ENCODE assay signal across 26 mouse cellular contexts in genomic region chr8:80911400-80911799, GRCm38 (mm10). TPM values are rescaled to one million over a fixed set of nuclear protein-coding genes. Genes with fewer than 3 reads are reported as not detected.
DNase-seq lines count a peak whose midpoint lies in the region; ATAC-seq and TF ChIP-seq lines count a peak whose summit lies in the region.
"Had no signal": no experiment of that assay in that cellular context is flagged by ENCODE, and none has a peak within 500 bp of the region (broad histone marks: within the 10 kb centered on the region; RNA-seq: fewer than 3 reads in every experiment).

No protein-coding gene starts in this region.

- WGBS in midbrain, postnatal 0 days: 69% methylated on average over 5 of the region's 5 CpGs
- 76% methylated on average over 5 of the region's 5 CpGs for WGBS in forebrain, embryonic 15.5 days

- H3K4me3 ChIP-seq in ES-Bruce4 (ENCODE audit: low read depth, low read length): no peak overlapping the region
- no peak overlapping the region for H3K4me3 ChIP-seq in ES-E14 (ENCODE audit: insufficient read depth in 1 of 2, low read depth in 1 of 2, low read length in 2 of 2, poor library complexity in 1 of 2, severe bottlenecking in 1 of 2)
- H3K4me3 ChIP-seq in midbrain, postnatal 0 days (ENCODE audit: low read depth, low read length): no peak overlapping the region
- H3K4me3 ChIP-seq in forebrain, embryonic 15.5 days: no peak overlapping the region
- H3K4me3 ChIP-seq: embryonic facial prominence, embryonic 13.5 days; embryonic facial prominence, embryonic 15.5 days; erythroblast, embryonic 14.5 days; forebrain, embryonic 10.5 days; forebrain, embryonic 12.5 days had no signal

- peak; percentile 62 for DNase-seq in ES-E14 (ENCODE audit: low read depth, low spot score)
- peak; percentile 49 for DNase-seq in WW6 (ENCODE audit: low read depth, low spot score)
- no peak for DNase-seq in midbrain, postnatal 0 days (ENCODE audit: low spot score)
- no peak for DNase-seq in left cerebral cortex, adult 9 months (ENCODE audit: low spot score in 2 of 2)
- DNase-seq: adrenal gland, postnatal 10 days; adrenal gland, postnatal 25 days; B cell, adult 2 months; cerebellum, adult 11 months; cerebellum, adult 18-20 months; cerebellum, adult 8-10 months; cerebellum, adult 9-11 months; cerebellum, postnatal 14 days; cerebellum, postnatal 36 days; embryo, embryonic 11 days; forebrain, postnatal 0 days had no signal

- H3K27me3 ChIP-seq in ES-Bruce4 (ENCODE audit: control insufficient read depth, insufficient read depth, low read length, poor library complexity, severe bottlenecking): no peaks in the 10 kb centered on the region
- H3K27me3 ChIP-seq in midbrain, postnatal 0 days (ENCODE audit: insufficient read depth, low read length): no peaks in the 10 kb centered on the region
- H3K27me3 ChIP-seq in forebrain, embryonic 15.5 days: no peaks in the 10 kb centered on the region
- H3K27me3 ChIP-seq: CH12.LX; embryonic facial prominence, embryonic 13.5 days; embryonic facial prominence, embryonic 15.5 days; forebrain, embryonic 12.5 days had no signal

- 0 out of 2 replicates have a peak, but pooled peaks have one; percentile 42 for TF ChIP-seq EP300 in ES-Bruce4 (IDR thresholded peaks at IDR 0.05; ENCODE audit: insufficient read depth, low read depth, low read length)

- H3K9me3 ChIP-seq in ES-Bruce4 (replicated peaks; ENCODE audit: control insufficient read depth, insufficient read depth, low read length, poor library complexity, severe bottlenecking) (no peaks in the 10 kb centered on the region), ES-E14 (ENCODE audit: control insufficient read depth, insufficient read depth, low read depth, low read length) (no peaks in the 10 kb centered on the region)
- no peaks in the 10 kb centered on the region for H3K9me3 ChIP-seq in midbrain, postnatal 0 days (ENCODE audit: low read length)
- H3K9me3 ChIP-seq in forebrain, embryonic 15.5 days: no peaks in the 10 kb centered on the region
- H3K9me3 ChIP-seq: embryonic facial prominence, embryonic 13.5 days; embryonic facial prominence, embryonic 15.5 days; forebrain, embryonic 10.5 days; forebrain, embryonic 12.5 days had no signal

- no peak for TF ChIP-seq CTCF in ES-Bruce4 (IDR thresholded peaks at IDR 0.05; ENCODE audit: low read depth, low read length)
- no peak for TF ChIP-seq CTCF in midbrain, postnatal 0 days (IDR thresholded peaks at IDR 0.05)

- H3K9ac ChIP-seq in ES-Bruce4 (ENCODE audit: low read depth, poor library complexity, severe bottlenecking): no peak overlapping the region
- no peak overlapping the region for H3K9ac ChIP-seq in ES-E14 (ENCODE audit: insufficient read depth, low read depth, low read length, poor library complexity, severe bottlenecking)
- H3K9ac ChIP-seq in midbrain, postnatal 0 days (replicated peaks; ENCODE audit: low read length, poor library complexity, severe bottlenecking): no peak overlapping the region
- H3K9ac ChIP-seq in forebrain, embryonic 15.5 days (replicated peaks): no peak overlapping the region
- H3K9ac ChIP-seq: embryonic facial prominence, embryonic 13.5 days; embryonic facial prominence, embryonic 15.5 days; forebrain, embryonic 12.5 days; forebrain, postnatal 0 days had no signal

- no peak for TF ChIP-seq POLR2A in ES-Bruce4 (IDR thresholded peaks at IDR 0.05; ENCODE audit: insufficient read depth, low read length)

- in situ Hi-C loops in ES-E14 (cut with MboI; ENCODE audit: low sequenced_read_pairs in 2 of 2, unreplicated experiment in 2 of 2): no loop called here

- H3K36me3 ChIP-seq in ES-Bruce4 (ENCODE audit: control insufficient read depth, insufficient read depth, low read length, poor library complexity, severe bottlenecking): no peaks in the 10 kb centered on the region
- no peaks in the 10 kb centered on the region for H3K36me3 ChIP-seq in ES-E14 (ENCODE audit: control insufficient read depth, insufficient read depth, low read length, poor library complexity, severe bottlenecking)
- no peaks in the 10 kb centered on the region for H3K36me3 ChIP-seq in midbrain, postnatal 0 days (ENCODE audit: insufficient read depth, low read length)
- no peaks in the 10 kb centered on the region for H3K36me3 ChIP-seq in forebrain, embryonic 15.5 days
- H3K36me3 ChIP-seq: embryonic facial prominence, embryonic 13.5 days; embryonic facial prominence, embryonic 15.5 days; forebrain, embryonic 10.5 days; forebrain, embryonic 12.5 days had no signal

- H3K4me1 ChIP-seq in ES-Bruce4 (ENCODE audit: control insufficient read depth, insufficient read depth, low read length) (peaks cover 4% of the 10 kb centered on the region), ES-E14 (ENCODE audit: control insufficient read depth in 2 of 2, insufficient read depth in 2 of 2, low read length in 2 of 2, poor library complexity in 1 of 2) (peaks cover 0 to 4% of the 10 kb centered on the region in 2 experiments; a peak in 3 of 4 replicates)
- H3K4me1 ChIP-seq in midbrain, postnatal 0 days (ENCODE audit: insufficient read depth, low read length): no peaks in the 10 kb centered on the region
- peaks cover 4% of the 10 kb centered on the region; the same call in 1 of the 2 replicates for H3K4me1 ChIP-seq in forebrain, embryonic 15.5 days

- no peak overlapping the region for H3K4me2 ChIP-seq in midbrain, postnatal 0 days (ENCODE audit: low read depth, low read length, poor library complexity, severe bottlenecking)
- no peak overlapping the region for H3K4me2 ChIP-seq in forebrain, embryonic 15.5 days (replicated peaks)
- H3K4me2 ChIP-seq: embryonic facial prominence, embryonic 13.5 days; embryonic facial prominence, embryonic 15.5 days; forebrain, embryonic 12.5 days had no signal

- H3K27ac ChIP-seq in ES-Bruce4 (ENCODE audit: insufficient read depth, low read length): peak overlapping the region; percentile 10; the same call in 1 of the 2 replicates
- no peak overlapping the region; the same call in 1 of the 2 replicates for H3K27ac ChIP-seq in ES-E14 (ENCODE audit: insufficient read depth, low read depth, low read length, poor library complexity, severe bottlenecking)
- H3K27ac ChIP-seq in midbrain, postnatal 0 days (ENCODE audit: low read depth, low read length): no peak overlapping the region
- no peak overlapping the region for H3K27ac ChIP-seq in forebrain, embryonic 15.5 days (replicated peaks)
- H3K27ac ChIP-seq: embryonic facial prominence, embryonic 13.5 days; embryonic facial prominence, embryonic 15.5 days; forebrain, embryonic 10.5 days; forebrain, embryonic 12.5 days had no signal

- no peak for ATAC-seq in midbrain, postnatal 0 days (ENCODE audit: low FRiP score)
- no peak for ATAC-seq in forebrain, embryonic 15.5 days (replicated peaks)
- ATAC-seq: activated CD4-positive, CD25-positive, alpha-beta regulatory T cell, adult 4 months; CD4-positive, CD25-positive, alpha-beta regulatory T cell, adult 4 months; forebrain, embryonic 14.5 days; forebrain, postnatal 0 days had no signal

TF ChIP-seq in ES-E14, 5 proteins besides CTCF, POLR2A, EP300 and RAD21:
- TF ChIP-seq ZC3H11A (IDR thresholded peaks at IDR 0.05; ENCODE audit: borderline replicate concordance, low read depth, low read length) (no peak), CHD2 (IDR thresholded peaks at IDR 0.05; ENCODE audit: low read depth, low read length) (no peak), HCFC1 (IDR thresholded peaks at IDR 0.05; ENCODE audit: borderline replicate concordance, insufficient read depth, low read length) (no peak), ZNF384 (IDR thresholded peaks at IDR 0.05; ENCODE audit: low read depth, low read length) (no peak), MAFK (IDR thresholded peaks at IDR 0.05; ENCODE audit: insufficient read depth, low read depth, low read length) (no peak)

RNA-seq across cellular contexts. Expression of gene Gab1, which starts 31.1 kb away (rescaled TPM):
- polyA plus RNA-seq in ES-Bruce4 (2011; ENCODE audit: insufficient read depth, insufficient read length, low read depth, missing spikeins): 144 and 158 TPM in 2 replicates
- total RNA-seq in ES-E14 (2012; rRNA removed): 55.1 and 70.9 TPM in 2 replicates
- total RNA-seq in midbrain, postnatal 0 days (2014; rRNA removed): 18.3 and 20.5 TPM in 2 replicates
- polyA plus RNA-seq in midbrain, postnatal 0 days (2015; fragmentation: Nextera tagmentation; extraction: Ambion mirVana): 8.7 TPM in 2 replicates
- polyA plus RNA-seq in forebrain, embryonic 15.5 days (2015; fragmentation: Nextera tagmentation; extraction: Ambion mirVana): 12.0 and 13.6 TPM in 2 replicates
- polyA plus RNA-seq: CD4-positive, CD25-positive, alpha-beta regulatory T cell, adult 4 months had no signal

Comparison
In these comparisons a context has a peak if more than half of its experiments do, and no peak if none do; other contexts are left out.
1. DNase-seq: peak in ES-E14 (single experiment) and WW6 (single experiment); none in midbrain, postnatal 0 days (single experiment) and left cerebral cortex, adult 9 months (0 of 2).